Mouse (Mus musculus): ENCODE results near the gene Atpaf1. TPM values are rescaled to one million over a fixed set of nuclear protein-coding genes. Genes with fewer than 3 reads are reported as not detected.

The Atpaf1 gene
- 62.7 and 73.0 TPM in 2 replicates for polyA plus RNA-seq (2014; fragmentation: Nextera tagmentation; extraction: Ambion mirVana)

DNA sequence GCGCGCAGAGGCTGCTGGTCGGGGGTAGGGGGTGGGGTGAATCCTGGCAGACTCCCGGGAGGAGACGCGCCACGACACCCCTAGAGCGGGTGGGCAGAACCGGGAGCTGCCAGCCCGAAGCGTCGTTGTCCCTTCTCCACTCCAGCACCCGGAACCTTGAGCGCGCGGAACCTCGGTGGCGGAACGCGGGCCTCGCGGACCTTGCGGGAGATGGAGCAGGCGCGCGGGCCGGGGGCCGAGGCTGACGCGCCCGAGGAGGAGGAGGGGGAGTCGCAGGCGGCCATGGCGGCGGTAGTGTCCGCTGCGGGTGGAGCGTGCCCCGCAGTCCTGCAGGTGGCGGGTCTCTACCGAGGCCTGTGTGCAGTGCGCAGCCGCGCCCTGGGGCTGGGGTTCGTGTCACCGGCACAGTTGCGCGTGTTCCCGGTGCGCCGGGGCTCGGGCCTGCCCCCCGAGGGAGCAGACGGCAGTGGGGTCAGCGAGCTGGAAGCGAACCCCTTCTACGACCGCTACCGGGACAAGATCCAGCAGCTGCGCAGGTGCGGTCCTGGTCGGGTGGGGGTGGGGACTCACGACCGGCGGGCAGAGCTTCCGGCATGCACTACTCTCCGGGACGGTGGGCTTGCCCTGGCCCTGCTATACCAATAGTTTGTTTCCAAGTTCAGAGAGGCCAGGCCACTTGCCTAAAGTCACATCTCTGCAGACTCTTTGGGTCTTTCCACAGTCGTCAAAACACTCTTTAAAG, at the start of gene Atpaf1:
Gene Atpaf1, plus strand, starts transcription at position 44 of the 742 bp plus-strand sequence.
- ATAC-seq (replicated peaks; ENCODE audit: low FRiP score, low TSS enrichment, low read depth), result peak; percentile 87
- H3K4me3 ChIP-seq (ENCODE audit: low read depth, low read length), result peak within 1 kb of the TSS; percentile 69

DNA sequence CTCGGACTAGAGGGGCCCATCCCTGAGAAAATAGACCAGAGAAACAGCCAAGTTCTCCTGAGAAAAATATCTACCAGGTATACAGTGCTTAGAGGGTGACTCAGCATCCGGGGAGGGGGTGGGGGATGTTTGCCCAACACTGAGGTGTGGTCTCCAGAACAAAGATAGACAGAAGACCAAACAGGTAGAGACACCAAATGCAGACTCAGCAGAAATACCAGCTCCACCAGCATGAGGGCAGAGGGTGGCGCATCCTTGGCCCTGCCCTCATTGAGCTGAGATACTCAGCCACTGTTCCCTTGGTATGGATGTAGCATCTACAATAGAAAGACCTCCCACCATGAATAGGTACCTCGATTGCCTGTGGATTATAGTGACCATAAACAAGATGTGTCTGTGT, 49.7 kb upstream of the Atpaf1 start:
- 66% methylated on average over 4 of the region's 4 CpGs for WGBS
- no peak for ATAC-seq (replicated peaks; ENCODE audit: low FRiP score, low TSS enrichment, low read depth)

More for the DNA sequence above, at the start of gene Atpaf1:
- under 1% methylated on average over 55 of the region's 69 CpGs for WGBS
- no peaks in the 10 kb centered on the region for H3K27me3 ChIP-seq (replicated peaks; ENCODE audit: control insufficient read depth, insufficient read depth, low read length)
- H3K9me3 ChIP-seq (ENCODE audit: control insufficient read depth, low read length), result no peaks in the 10 kb centered on the region
- peak within 1 kb of the TSS; percentile 81 for H3K9ac ChIP-seq (ENCODE audit: low read length)
- peaks cover 6% of the 10 kb centered on the region; the same call in 1 of the 2 replicates for H3K4me1 ChIP-seq (replicated peaks; ENCODE audit: control insufficient read depth, insufficient read depth, low read length)
- peak within 1 kb of the TSS; percentile 82 for H3K4me2 ChIP-seq (ENCODE audit: low read length)
- DNase-seq (ENCODE audit: low spot score), result peak; percentile 89
- peak within 1 kb of the TSS; percentile 64 for H3K27ac ChIP-seq (ENCODE audit: low read depth)
- peaks cover 13% of the 10 kb centered on the region for H3K36me3 ChIP-seq (ENCODE audit: control insufficient read depth, insufficient read depth, low read length)

GRCm38 (mm10) chr4:115737551-115738041, 47.0 kb upstream of the Atpaf1 start, which contains the start of gene Efcab14:
Efcab14 (plus strand) TSS chr4:115737744.
- DNase-seq (ENCODE audit: low spot score) (peak; percentile 99), ATAC-seq (replicated peaks; ENCODE audit: low FRiP score, low TSS enrichment, low read depth) (peak; percentile 99)
- peaks cover 13% of the 10 kb centered on the region for H3K4me1 ChIP-seq (replicated peaks; ENCODE audit: control insufficient read depth, insufficient read depth, low read length)
- peaks cover 21% of the 10 kb centered on the region for H3K36me3 ChIP-seq (ENCODE audit: control insufficient read depth, insufficient read depth, low read length)
- H3K4me3 ChIP-seq (ENCODE audit: low read depth, low read length), result peak within 1 kb of the TSS; percentile 61
- H3K9ac ChIP-seq (ENCODE audit: low read length), result peak within 1 kb of the TSS; percentile 74
- 0% methylated on average over 45 of the region's 45 CpGs for WGBS
- no peaks in the 10 kb centered on the region for H3K9me3 ChIP-seq (ENCODE audit: control insufficient read depth, low read length)
- peak within 1 kb of the TSS; percentile 81 for H3K4me2 ChIP-seq (ENCODE audit: low read length)
- H3K27ac ChIP-seq (ENCODE audit: low read depth), result peak within 1 kb of the TSS; percentile 77
- H3K27me3 ChIP-seq (replicated peaks; ENCODE audit: control insufficient read depth, insufficient read depth, low read length), result no peaks in the 10 kb centered on the region

More for the DNA sequence above, 49.7 kb upstream of the Atpaf1 start:
- Histone ChIP-seq H3K27me3 (replicated peaks; ENCODE audit: control insufficient read depth, insufficient read depth, low read length) (no peaks in the 10 kb centered on the region), H3K36me3 (ENCODE audit: control insufficient read depth, insufficient read depth, low read length) (no peaks in the 10 kb centered on the region), H3K4me1 (replicated peaks; ENCODE audit: control insufficient read depth, insufficient read depth, low read length) (peaks cover 13% of the 10 kb centered on the region), H3K27ac (ENCODE audit: low read depth) (no peak overlapping the region), H3K9me3 (ENCODE audit: control insufficient read depth, low read length) (no peaks in the 10 kb centered on the region), H3K4me2 (ENCODE audit: low read length) (no peak overlapping the region), H3K9ac (ENCODE audit: low read length) (no peak overlapping the region), H3K4me3 (ENCODE audit: low read depth, low read length) (no peak overlapping the region)
- DNase-seq (ENCODE audit: low spot score), result no peak

DNA sequence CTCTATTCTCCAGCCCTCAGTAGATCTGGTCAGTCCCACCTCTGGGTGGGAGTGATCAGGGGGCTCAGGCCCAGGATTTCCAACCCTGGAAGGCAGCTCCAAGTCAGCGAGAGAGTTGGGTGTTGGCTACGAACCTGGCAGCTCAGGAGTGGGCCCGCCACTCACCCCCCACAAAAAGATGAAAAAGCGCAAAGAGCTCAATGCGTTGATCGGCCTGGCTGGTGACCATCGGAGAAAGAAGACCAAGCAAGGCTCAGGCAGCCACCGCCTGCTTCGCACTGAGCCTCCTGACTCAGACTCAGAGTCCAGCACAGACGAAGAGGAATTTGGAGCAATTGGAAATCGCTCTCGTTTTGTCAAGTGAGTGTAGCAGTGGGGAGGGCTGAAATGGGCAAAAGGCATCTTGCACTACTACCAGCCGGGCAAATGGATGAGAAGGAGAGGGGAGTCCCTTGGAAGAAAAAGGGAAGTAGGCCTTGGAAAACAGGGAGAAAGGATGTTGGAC, 46.1 kb upstream of the Atpaf1 start:
- H3K9me3 ChIP-seq (ENCODE audit: control insufficient read depth, low read length), result no peaks in the 10 kb centered on the region
- peaks cover 13% of the 10 kb centered on the region for H3K4me1 ChIP-seq (replicated peaks; ENCODE audit: control insufficient read depth, insufficient read depth, low read length)
- no peaks in the 10 kb centered on the region for H3K27me3 ChIP-seq (replicated peaks; ENCODE audit: control insufficient read depth, insufficient read depth, low read length)
- H3K27ac ChIP-seq (ENCODE audit: low read depth), result no peak overlapping the region
- H3K4me3 ChIP-seq (ENCODE audit: low read depth, low read length), result peak overlapping the region; percentile 61
- peak overlapping the region; percentile 74 for H3K9ac ChIP-seq (ENCODE audit: low read length)
- H3K4me2 ChIP-seq (ENCODE audit: low read length), result peak overlapping the region; percentile 81
- peaks cover 29% of the 10 kb centered on the region for H3K36me3 ChIP-seq (ENCODE audit: control insufficient read depth, insufficient read depth, low read length)
- DNase-seq (ENCODE audit: low spot score), result no peak
- 44% methylated on average over 13 of the region's 13 CpGs for WGBS
- no peak for ATAC-seq (replicated peaks; ENCODE audit: low FRiP score, low TSS enrichment, low read depth)

- Histone ChIP-seq H3K27ac (ENCODE audit: low read depth) (no peak overlapping the region), H3K27me3 (replicated peaks; ENCODE audit: control insufficient read depth, insufficient read depth, low read length) (no peaks in the 10 kb centered on the region), H3K4me1 (replicated peaks; ENCODE audit: control insufficient read depth, insufficient read depth, low read length) (peaks cover 13% of the 10 kb centered on the region), H3K4me2 (ENCODE audit: low read length) (no peak overlapping the region), H3K9ac (ENCODE audit: low read length) (no peak overlapping the region), H3K9me3 (ENCODE audit: control insufficient read depth, low read length) (no peaks in the 10 kb centered on the region), H3K36me3 (ENCODE audit: control insufficient read depth, insufficient read depth, low read length) (peaks cover 54% of the 10 kb centered on the region), H3K4me3 (ENCODE audit: low read depth, low read length) (no peak overlapping the region)
- DNase-seq (ENCODE audit: low spot score) (no peak), ATAC-seq (replicated peaks; ENCODE audit: low FRiP score, low TSS enrichment, low read depth) (no peak)
Observed at GRCm38 (mm10) chr4:115742658-115743057, 42.0 kb upstream of the Atpaf1 start.

DNA sequence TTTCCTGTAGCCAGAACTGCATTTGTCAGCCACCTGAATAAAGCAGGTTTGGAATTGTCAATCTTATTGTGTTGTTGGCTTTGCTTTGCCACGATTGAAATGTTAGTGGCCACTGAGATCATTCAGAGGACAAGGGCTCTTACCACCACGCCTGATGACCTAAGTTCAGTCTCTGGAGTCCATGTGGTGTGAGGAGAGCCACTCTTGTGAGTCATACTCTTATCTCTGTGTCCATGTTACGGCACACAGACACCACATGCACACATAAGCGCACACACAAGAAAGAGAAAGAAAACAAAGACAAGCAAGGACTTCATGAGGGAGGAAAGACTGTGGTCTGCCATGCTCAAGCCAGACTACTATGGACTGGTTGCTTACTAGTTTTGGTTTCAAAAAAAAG, 41.5 kb upstream of the Atpaf1 start:
- 84% methylated on average over 4 of the region's 4 CpGs for WGBS
- Histone ChIP-seq H3K36me3 (ENCODE audit: control insufficient read depth, insufficient read depth, low read length) (peaks cover 58% of the 10 kb centered on the region), H3K4me2 (ENCODE audit: low read length) (no peak overlapping the region), H3K9me3 (ENCODE audit: control insufficient read depth, low read length) (no peaks in the 10 kb centered on the region), H3K27ac (ENCODE audit: low read depth) (no peak overlapping the region), H3K9ac (ENCODE audit: low read length) (no peak overlapping the region), H3K4me1 (replicated peaks; ENCODE audit: control insufficient read depth, insufficient read depth, low read length) (peaks cover 13% of the 10 kb centered on the region), H3K4me3 (ENCODE audit: low read depth, low read length) (no peak overlapping the region), H3K27me3 (replicated peaks; ENCODE audit: control insufficient read depth, insufficient read depth, low read length) (no peaks in the 10 kb centered on the region)
- ATAC-seq (replicated peaks; ENCODE audit: low FRiP score, low TSS enrichment, low read depth) (no peak), DNase-seq (ENCODE audit: low spot score) (no peak)

- Histone ChIP-seq H3K36me3 (ENCODE audit: control insufficient read depth, insufficient read depth, low read length) (peaks cover 54% of the 10 kb centered on the region), H3K9ac (ENCODE audit: low read length) (no peak overlapping the region), H3K4me3 (ENCODE audit: low read depth, low read length) (no peak overlapping the region), H3K4me2 (ENCODE audit: low read length) (no peak overlapping the region), H3K4me1 (replicated peaks; ENCODE audit: control insufficient read depth, insufficient read depth, low read length) (no peaks in the 10 kb centered on the region), H3K9me3 (ENCODE audit: control insufficient read depth, low read length) (no peaks in the 10 kb centered on the region), H3K27me3 (replicated peaks; ENCODE audit: control insufficient read depth, insufficient read depth, low read length) (no peaks in the 10 kb centered on the region), H3K27ac (ENCODE audit: low read depth) (no peak overlapping the region)
- WGBS, result 30% methylated on average over 1 of the region's 1 CpGs
- DNase-seq (ENCODE audit: low spot score) (no peak), ATAC-seq (replicated peaks; ENCODE audit: low FRiP score, low TSS enrichment, low read depth) (0 out of 2 replicates have a peak, but pooled peaks have one; percentile 53)
Observed at GRCm38 (mm10) chr4:115748181-115748580, 36.4 kb upstream of the Atpaf1 start.

GRCm38 (mm10) chr4:115749336-115749735, 35.3 kb upstream of the Atpaf1 start:
- WGBS, result 70% methylated on average over 1 of the region's 1 CpGs
- H3K27me3 ChIP-seq (replicated peaks; ENCODE audit: control insufficient read depth, insufficient read depth, low read length), result no peaks in the 10 kb centered on the region
- no peaks in the 10 kb centered on the region for H3K4me1 ChIP-seq (replicated peaks; ENCODE audit: control insufficient read depth, insufficient read depth, low read length)
- no peak overlapping the region for H3K4me2 ChIP-seq (ENCODE audit: low read length)
- H3K9me3 ChIP-seq (ENCODE audit: control insufficient read depth, low read length), result no peaks in the 10 kb centered on the region
- H3K27ac ChIP-seq (ENCODE audit: low read depth), result no peak overlapping the region
- peaks cover 54% of the 10 kb centered on the region for H3K36me3 ChIP-seq (ENCODE audit: control insufficient read depth, insufficient read depth, low read length)
- no peak for ATAC-seq (replicated peaks; ENCODE audit: low FRiP score, low TSS enrichment, low read depth)
- no peak overlapping the region for H3K4me3 ChIP-seq (ENCODE audit: low read depth, low read length)
- H3K9ac ChIP-seq (ENCODE audit: low read length), result no peak overlapping the region
- DNase-seq (ENCODE audit: low spot score), result no peak
